Mouse (Mus musculus): ENCODE measurements around the gene Arhgef1. TPM values are rescaled to one million over a fixed set of nuclear protein-coding genes. Genes with fewer than 3 reads are reported as not detected.

Arhgef1 gene
- polyA plus RNA-seq, 1 experiment from 2014 or later, result 47.0 TPM

DNA sequence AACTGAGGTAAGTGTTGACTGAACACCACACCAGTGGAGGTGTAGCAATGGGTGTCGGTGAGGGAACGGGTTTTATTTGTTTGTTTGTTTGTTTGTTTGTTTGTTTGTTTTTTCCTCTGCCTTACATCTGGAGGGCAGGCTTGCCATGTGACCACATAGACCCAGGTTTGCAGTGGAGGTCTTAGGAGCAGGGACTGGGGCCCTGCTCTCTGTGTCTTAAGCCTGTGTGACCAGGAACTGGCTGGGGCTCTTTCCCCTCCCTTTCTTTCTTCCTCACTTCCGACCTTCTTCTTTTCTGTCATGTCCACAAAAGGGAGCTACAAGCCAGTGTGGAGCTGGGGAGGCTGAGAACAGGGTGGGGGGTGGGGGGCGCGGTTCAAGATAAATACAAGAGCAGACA lies 4.8 kb upstream of the Arhgef1 start:
- WGBS, result 74% methylated on average over 5 of the region's 5 CpGs
- no peak overlapping the region for H3K27ac ChIP-seq (ENCODE audit: low read depth, low read length)
- H3K9ac ChIP-seq (ENCODE audit: low read depth, low read length), result no peak overlapping the region
- no peak for ATAC-seq
- no peak overlapping the region for H3K4me2 ChIP-seq (ENCODE audit: low read length)
- no peak overlapping the region for H3K4me3 ChIP-seq (ENCODE audit: low read length)
- H3K36me3 ChIP-seq (ENCODE audit: control insufficient read depth, insufficient read depth, low read length), result no peaks in the 10 kb centered on the region
- H3K9me3 ChIP-seq (ENCODE audit: control insufficient read depth, low read length), result no peaks in the 10 kb centered on the region
- H3K4me1 ChIP-seq (ENCODE audit: control insufficient read depth, insufficient read depth, low read depth, low read length), result no peaks in the 10 kb centered on the region
- no peaks in the 10 kb centered on the region for H3K27me3 ChIP-seq (replicated peaks; ENCODE audit: control insufficient read depth, insufficient read depth, low read length)

DNA sequence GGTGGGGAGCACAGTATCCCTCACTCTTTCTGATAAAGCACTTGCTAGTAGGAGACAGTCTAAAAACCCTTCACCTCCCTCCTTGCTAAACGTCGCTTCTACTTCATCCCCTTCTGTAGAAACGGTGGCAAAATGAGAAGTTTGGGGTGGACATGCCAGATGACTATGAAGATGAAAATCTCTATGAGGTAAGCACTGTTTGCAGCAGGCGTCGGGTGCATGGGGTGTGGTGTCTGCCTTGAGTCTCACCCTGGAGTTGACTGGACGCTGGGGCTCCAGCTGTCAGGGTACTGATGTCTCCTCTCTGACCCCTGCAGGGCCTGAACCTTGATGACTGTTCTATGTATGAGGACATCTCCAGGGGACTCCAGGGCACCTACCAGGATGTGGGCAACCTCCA lies 1.6 kb upstream of the Arhgef1 start:
- H3K27ac ChIP-seq (ENCODE audit: low read depth, low read length), result no peak overlapping the region
- no peak overlapping the region for H3K9ac ChIP-seq (ENCODE audit: low read depth, low read length)
- peaks cover 13% of the 10 kb centered on the region for H3K4me1 ChIP-seq (ENCODE audit: control insufficient read depth, insufficient read depth, low read depth, low read length)
- H3K9me3 ChIP-seq (ENCODE audit: control insufficient read depth, low read length), result no peaks in the 10 kb centered on the region
- H3K27me3 ChIP-seq (replicated peaks; ENCODE audit: control insufficient read depth, insufficient read depth, low read length), result no peaks in the 10 kb centered on the region
- 73% methylated on average over 6 of the region's 6 CpGs for WGBS
- no peak overlapping the region for H3K4me2 ChIP-seq (ENCODE audit: low read length)
- H3K36me3 ChIP-seq (ENCODE audit: control insufficient read depth, insufficient read depth, low read length), result no peaks in the 10 kb centered on the region
- no peak for ATAC-seq
- H3K4me3 ChIP-seq (ENCODE audit: low read length), result no peak overlapping the region

DNA sequence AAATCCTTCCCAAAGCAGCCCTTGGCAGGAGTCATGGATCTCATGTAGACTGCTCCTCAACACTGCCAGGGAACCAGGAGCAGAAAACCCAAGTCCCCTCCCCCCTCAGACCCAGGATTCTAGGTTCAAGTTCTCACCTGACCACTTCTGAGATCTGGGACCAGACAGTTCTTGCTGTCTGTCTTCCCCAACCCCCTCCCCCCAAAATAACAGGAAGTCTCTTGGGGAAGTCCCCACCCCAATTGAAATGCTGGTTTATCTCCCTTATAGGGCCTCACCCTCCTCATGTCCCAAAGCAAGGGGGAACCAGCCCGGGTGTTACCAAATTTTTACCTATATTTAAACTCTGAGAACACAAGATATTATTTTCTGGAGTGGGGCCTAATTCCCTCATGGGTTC lies 870 bp upstream of the Arhgef1 start:
- Histone ChIP-seq H3K9me3 (ENCODE audit: control insufficient read depth, low read length) (no peaks in the 10 kb centered on the region), H3K9ac (ENCODE audit: low read depth, low read length) (no peak overlapping the region), H3K27ac (ENCODE audit: low read depth, low read length) (no peak overlapping the region), H3K27me3 (replicated peaks; ENCODE audit: control insufficient read depth, insufficient read depth, low read length) (no peaks in the 10 kb centered on the region), H3K4me3 (ENCODE audit: low read length) (no peak overlapping the region), H3K36me3 (ENCODE audit: control insufficient read depth, insufficient read depth, low read length) (no peaks in the 10 kb centered on the region), H3K4me2 (ENCODE audit: low read length) (no peak overlapping the region), H3K4me1 (ENCODE audit: control insufficient read depth, insufficient read depth, low read depth, low read length) (peaks cover 13% of the 10 kb centered on the region)
- WGBS, result 84% methylated on average over 1 of the region's 1 CpGs
- no peak for ATAC-seq

DNA sequence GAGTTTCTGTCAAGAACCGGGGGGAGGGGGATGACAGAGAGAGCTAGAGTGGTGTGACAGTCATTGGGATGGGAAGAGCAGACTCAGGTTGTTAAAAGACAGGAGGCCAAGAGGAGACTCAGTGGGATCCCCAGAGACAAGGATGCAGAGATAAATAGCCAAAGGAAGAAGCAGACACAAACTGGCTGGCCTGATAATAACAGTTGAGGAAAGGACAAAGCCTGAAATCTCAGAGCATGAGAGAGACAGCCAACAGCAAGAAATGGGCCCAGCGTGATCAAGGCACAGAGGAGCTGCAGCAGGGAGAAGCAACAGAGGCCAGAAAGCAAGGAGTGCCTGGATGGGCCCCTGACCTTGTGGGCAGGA lies 465 bp upstream of the Arhgef1 start:
- Histone ChIP-seq H3K9ac (ENCODE audit: low read depth, low read length) (peak overlapping the region; percentile 5; the same call in 1 of the 2 replicates), H3K36me3 (ENCODE audit: control insufficient read depth, insufficient read depth, low read length) (no peaks in the 10 kb centered on the region), H3K4me3 (ENCODE audit: low read length) (peak overlapping the region; percentile 62), H3K4me1 (ENCODE audit: control insufficient read depth, insufficient read depth, low read depth, low read length) (peaks cover 13% of the 10 kb centered on the region), H3K4me2 (ENCODE audit: low read length) (peak overlapping the region; percentile 79), H3K27ac (ENCODE audit: low read depth, low read length) (peak overlapping the region; percentile 18; the same call in 1 of the 2 replicates), H3K27me3 (replicated peaks; ENCODE audit: control insufficient read depth, insufficient read depth, low read length) (no peaks in the 10 kb centered on the region), H3K9me3 (ENCODE audit: control insufficient read depth, low read length) (no peaks in the 10 kb centered on the region)
- no peak for ATAC-seq
- WGBS, result 59% methylated on average over 2 of the region's 2 CpGs

DNA sequence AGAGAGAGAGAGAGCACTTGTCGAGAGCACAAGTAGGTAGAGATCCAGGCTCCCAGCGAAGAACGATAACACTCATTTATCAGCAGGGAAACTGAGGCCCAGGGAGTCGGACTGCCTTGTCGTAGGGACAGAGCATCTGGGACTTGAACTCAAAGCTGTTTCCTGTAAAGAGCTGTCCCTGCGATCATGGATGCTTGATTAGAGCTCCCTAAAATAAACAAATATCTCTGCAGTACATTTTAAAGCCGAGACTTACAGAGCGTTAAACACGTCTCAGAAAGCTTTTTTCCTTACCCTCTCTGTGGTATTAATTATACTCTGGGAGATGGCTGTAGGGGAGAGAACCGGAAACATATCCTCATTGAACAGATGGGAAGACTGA lies 723 bp downstream of the Arhgef1 start:
- H3K36me3 ChIP-seq (ENCODE audit: control insufficient read depth, insufficient read depth, low read length), result no peaks in the 10 kb centered on the region
- H3K4me1 ChIP-seq (ENCODE audit: control insufficient read depth, insufficient read depth, low read depth, low read length), result peaks cover 13% of the 10 kb centered on the region
- H3K4me2 ChIP-seq (ENCODE audit: low read length), result peak overlapping the region; percentile 79
- no peaks in the 10 kb centered on the region for H3K27me3 ChIP-seq (replicated peaks; ENCODE audit: control insufficient read depth, insufficient read depth, low read length)
- H3K4me3 ChIP-seq (ENCODE audit: low read length), result peak overlapping the region; percentile 62
- ATAC-seq, result no peak
- H3K27ac ChIP-seq (ENCODE audit: low read depth, low read length), result no peak overlapping the region; the same call in none of the 2 replicates
- peak overlapping the region; percentile 80 for H3K9ac ChIP-seq (ENCODE audit: low read depth, low read length)
- H3K9me3 ChIP-seq (ENCODE audit: control insufficient read depth, low read length), result no peaks in the 10 kb centered on the region
- WGBS, result 43% methylated on average over 10 of the region's 10 CpGs

DNA sequence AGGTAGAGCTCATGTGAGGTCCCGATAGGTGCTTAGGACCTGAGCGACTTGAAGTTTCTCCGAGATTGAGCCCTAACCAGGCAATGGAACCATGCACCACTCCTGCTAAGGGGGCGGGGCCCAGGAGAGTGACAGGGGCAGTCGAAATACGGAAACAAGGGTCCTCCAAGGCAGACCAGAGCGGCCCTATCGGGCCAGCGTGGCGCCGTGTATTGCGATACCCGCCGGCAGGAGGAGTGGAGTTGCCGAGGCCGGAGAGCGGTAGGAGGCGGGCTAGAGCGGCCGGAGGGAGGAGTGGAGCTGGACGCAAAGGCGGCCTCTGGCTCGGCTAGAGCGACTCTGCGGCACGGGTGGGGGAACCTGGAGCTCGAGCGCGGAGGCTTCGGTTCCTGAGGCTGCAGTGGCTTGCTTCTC lies 1.4 kb downstream of the Arhgef1 start:
- Histone ChIP-seq H3K27ac (ENCODE audit: low read depth, low read length) (peak overlapping the region; percentile 77), H3K9ac (ENCODE audit: low read depth, low read length) (peak overlapping the region; percentile 84), H3K4me3 (ENCODE audit: low read length) (peak overlapping the region; percentile 62), H3K27me3 (replicated peaks; ENCODE audit: control insufficient read depth, insufficient read depth, low read length) (no peaks in the 10 kb centered on the region), H3K36me3 (ENCODE audit: control insufficient read depth, insufficient read depth, low read length) (no peaks in the 10 kb centered on the region), H3K9me3 (ENCODE audit: control insufficient read depth, low read length) (no peaks in the 10 kb centered on the region), H3K4me2 (ENCODE audit: low read length) (peak overlapping the region; percentile 79), H3K4me1 (ENCODE audit: control insufficient read depth, insufficient read depth, low read depth, low read length) (peaks cover 13% of the 10 kb centered on the region)
- under 1% methylated on average over 30 of the region's 30 CpGs for WGBS
- peak; percentile 98 for ATAC-seq

DNA sequence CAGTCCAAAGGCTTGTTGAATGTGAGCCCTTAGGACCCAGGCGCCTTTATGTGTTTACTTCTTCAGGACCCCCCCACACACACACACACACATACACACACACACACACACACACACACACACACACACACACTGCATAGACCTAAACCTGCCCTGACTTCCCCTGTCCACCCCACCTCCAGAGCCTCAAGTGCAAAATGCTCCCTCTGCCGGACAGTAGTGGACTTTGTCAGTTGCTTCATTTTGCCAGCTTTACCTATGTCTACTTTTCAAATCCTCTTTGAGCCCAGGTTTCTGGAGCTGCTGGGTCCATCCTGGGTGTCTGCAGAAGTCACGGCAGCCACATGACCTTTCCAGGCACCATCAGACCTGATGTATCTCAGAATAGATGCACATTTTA lies 2.2 kb downstream of the Arhgef1 start:
- WGBS, result 22% methylated on average over 2 of the region's 3 CpGs
- H3K9me3 ChIP-seq (ENCODE audit: control insufficient read depth, low read length), result no peaks in the 10 kb centered on the region
- H3K27ac ChIP-seq (ENCODE audit: low read depth, low read length), result peak overlapping the region; percentile 77; the same call in 1 of the 2 replicates
- H3K36me3 ChIP-seq (ENCODE audit: control insufficient read depth, insufficient read depth, low read length), result no peaks in the 10 kb centered on the region
- H3K27me3 ChIP-seq (replicated peaks; ENCODE audit: control insufficient read depth, insufficient read depth, low read length), result no peaks in the 10 kb centered on the region
- ATAC-seq, result no peak
- H3K4me3 ChIP-seq (ENCODE audit: low read length), result peak overlapping the region; percentile 62
- peaks cover 13% of the 10 kb centered on the region for H3K4me1 ChIP-seq (ENCODE audit: control insufficient read depth, insufficient read depth, low read depth, low read length)
- peak overlapping the region; percentile 84; the same call in 1 of the 2 replicates for H3K9ac ChIP-seq (ENCODE audit: low read depth, low read length)
- H3K4me2 ChIP-seq (ENCODE audit: low read length), result peak overlapping the region; percentile 79

DNA sequence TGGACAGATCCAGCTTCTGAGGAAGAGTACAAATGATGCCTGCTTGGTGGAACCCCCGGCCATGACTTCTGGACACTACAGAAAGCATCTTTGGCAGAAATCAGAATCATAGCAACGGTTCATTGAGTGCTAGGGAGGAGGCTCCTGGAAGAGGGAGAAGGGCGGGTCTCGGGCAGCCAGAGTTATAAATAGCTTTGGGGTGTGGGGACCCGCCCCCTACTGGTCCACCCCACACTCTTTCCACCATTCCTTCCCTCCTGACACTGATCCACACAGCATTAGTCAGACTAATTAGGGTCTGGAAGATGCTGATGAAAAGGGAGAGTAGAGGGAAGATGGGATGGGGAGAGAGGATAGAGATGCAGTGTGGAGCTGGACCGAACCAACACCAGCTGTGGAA lies 3.8 kb downstream of the Arhgef1 start:
- ATAC-seq, result no peak
- Histone ChIP-seq H3K4me3 (ENCODE audit: low read length) (no peak overlapping the region), H3K36me3 (ENCODE audit: control insufficient read depth, insufficient read depth, low read length) (no peaks in the 10 kb centered on the region), H3K9ac (ENCODE audit: low read depth, low read length) (no peak overlapping the region), H3K9me3 (ENCODE audit: control insufficient read depth, low read length) (no peaks in the 10 kb centered on the region), H3K27ac (ENCODE audit: low read depth, low read length) (no peak overlapping the region), H3K4me2 (ENCODE audit: low read length) (no peak overlapping the region), H3K27me3 (replicated peaks; ENCODE audit: control insufficient read depth, insufficient read depth, low read length) (no peaks in the 10 kb centered on the region), H3K4me1 (ENCODE audit: control insufficient read depth, insufficient read depth, low read depth, low read length) (peaks cover 13% of the 10 kb centered on the region)
- 36% methylated on average over 6 of the region's 6 CpGs for WGBS

DNA sequence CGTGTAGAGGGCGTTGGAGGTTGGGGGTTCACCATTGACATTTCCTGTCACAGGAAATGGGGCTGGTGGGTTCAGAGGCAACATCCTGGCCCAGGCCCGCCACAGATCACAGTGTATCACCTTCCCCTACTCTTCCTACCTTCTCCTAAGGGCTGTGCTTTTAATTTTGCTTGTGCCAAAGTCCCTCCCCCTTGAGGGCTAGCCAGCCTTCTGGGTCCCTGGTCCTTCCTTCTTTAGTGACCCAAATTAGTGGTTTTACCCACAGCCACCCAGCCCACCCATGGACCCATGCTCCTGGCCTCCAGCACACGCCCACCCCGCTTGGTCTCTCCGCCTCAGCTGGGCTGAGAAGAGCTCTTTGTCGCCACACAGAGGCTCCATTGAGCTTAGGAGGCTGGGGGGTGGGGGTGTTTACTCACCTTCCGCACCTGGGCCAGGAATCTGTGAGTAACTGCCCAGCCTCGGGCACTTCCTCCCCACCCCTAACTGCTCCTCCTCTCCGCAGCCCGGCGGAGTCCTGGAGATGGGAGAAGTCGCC lies 4.6 kb downstream of the Arhgef1 start:
- H3K4me1 ChIP-seq (ENCODE audit: control insufficient read depth, insufficient read depth, low read depth, low read length), result peaks cover 13% of the 10 kb centered on the region
- ATAC-seq, result no peak
- H3K27ac ChIP-seq (ENCODE audit: low read depth, low read length), result no peak overlapping the region
- no peaks in the 10 kb centered on the region for H3K9me3 ChIP-seq (ENCODE audit: control insufficient read depth, low read length)
- no peaks in the 10 kb centered on the region for H3K27me3 ChIP-seq (replicated peaks; ENCODE audit: control insufficient read depth, insufficient read depth, low read length)
- WGBS, result 43% methylated on average over 13 of the region's 13 CpGs
- no peaks in the 10 kb centered on the region for H3K36me3 ChIP-seq (ENCODE audit: control insufficient read depth, insufficient read depth, low read length)
- no peak overlapping the region for H3K4me3 ChIP-seq (ENCODE audit: low read length)
- no peak overlapping the region for H3K4me2 ChIP-seq (ENCODE audit: low read length)
- 0 out of 2 replicates have a peak overlapping the region, but pooled peaks have one; percentile 4 for H3K9ac ChIP-seq (ENCODE audit: low read depth, low read length)

DNA sequence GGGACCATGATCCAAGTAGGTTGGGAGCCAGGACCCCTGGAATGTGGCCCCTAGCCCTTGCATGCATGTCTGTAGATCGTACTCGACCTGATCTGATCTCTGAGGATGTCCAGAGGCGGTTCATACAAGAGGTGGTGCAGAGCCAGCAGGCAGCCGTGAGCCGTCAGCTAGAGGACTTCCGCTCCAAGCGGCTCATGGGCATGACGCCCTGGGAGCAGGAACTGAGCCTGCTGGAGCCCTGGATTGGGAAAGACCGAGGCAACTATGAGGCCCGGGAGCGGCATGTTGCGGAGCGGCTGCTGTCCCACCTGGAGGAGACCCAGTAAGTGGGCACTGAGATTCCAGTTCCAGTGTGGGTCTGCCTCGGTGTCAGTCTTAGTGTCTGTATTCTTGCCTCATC lies 9.8 kb downstream of the Arhgef1 start:
- no peaks in the 10 kb centered on the region for H3K27me3 ChIP-seq (replicated peaks; ENCODE audit: control insufficient read depth, insufficient read depth, low read length)
- no peaks in the 10 kb centered on the region for H3K4me1 ChIP-seq (ENCODE audit: control insufficient read depth, insufficient read depth, low read depth, low read length)
- no peak for ATAC-seq
- no peak overlapping the region for H3K4me2 ChIP-seq (ENCODE audit: low read length)
- no peaks in the 10 kb centered on the region for H3K9me3 ChIP-seq (ENCODE audit: control insufficient read depth, low read length)
- no peak overlapping the region for H3K27ac ChIP-seq (ENCODE audit: low read depth, low read length)
- 97% methylated on average over 14 of the region's 14 CpGs for WGBS
- no peak overlapping the region for H3K4me3 ChIP-seq (ENCODE audit: low read length)
- peaks cover 15% of the 10 kb centered on the region for H3K36me3 ChIP-seq (ENCODE audit: control insufficient read depth, insufficient read depth, low read length)
- H3K9ac ChIP-seq (ENCODE audit: low read depth, low read length), result no peak overlapping the region
